Mouse (Mus musculus): ENCODE measurements around the gene Gata1.
"Not testable (repeated sequence)": the region's sequence is repeated elsewhere in the genome, so short reads cannot be mapped to it uniquely, and the experiment has no call there.

The Gata1 gene

GRCm38 (mm10) chrX:7966161-7966560 is 11.7 kb downstream of the Gata1 start:
- in situ Hi-C loops (cut with MboI, MseI), result no loop called here

GRCm38 (mm10) chrX:7963829-7964626 is 13.8 kb downstream of the Gata1 start:
- in situ Hi-C loops (cut with MboI, MseI), result no loop called here

GRCm38 (mm10) chrX:7958868-7959267 is 19.0 kb downstream of the Gata1 start:
- in situ Hi-C loops (cut with MboI, MseI), result no loop called here

GRCm38 (mm10) chrX:7950091-7950490 is 27.8 kb downstream of the Gata1 start:
- in situ Hi-C loops (cut with MboI, MseI), result no loop called here

- in situ Hi-C loops (cut with MboI, MseI), result no loop called here
Observed at GRCm38 (mm10) chrX:7947900-7948492, 29.9 kb downstream of the Gata1 start.

GRCm38 (mm10) chrX:7947108-7947899 is 30.6 kb downstream of the Gata1 start, which contains the start of gene Hdac6:
Gene Hdac6, minus strand, starts transcription at chrX:7947889.
- in situ Hi-C loops (cut with MboI, MseI), result no loop called here

GRCm38 (mm10) chrX:7945618-7946017 is 32.3 kb downstream of the Gata1 start:
- in situ Hi-C loops (cut with MboI, MseI), result no loop called here

- in situ Hi-C loops (cut with MboI, MseI), result no loop called here
Observed at GRCm38 (mm10) chrX:7937667-7938066, 40.2 kb downstream of the Gata1 start.

GRCm38 (mm10) chrX:7936874-7937273 is 41.0 kb downstream of the Gata1 start:
- in situ Hi-C loops (cut with MboI, MseI), result no loop called here

- in situ Hi-C loops (cut with MboI, MseI), result no loop called here
Observed at GRCm38 (mm10) chrX:7928270-7928790, 49.5 kb downstream of the Gata1 start, which contains the start of gene Eras. Gene Eras, minus strand, starts transcription at chrX:7928607.

- in situ Hi-C loops (cut with MboI, MseI), result no loop called here
Observed at GRCm38 (mm10) chrX:7927116-7927515, 50.8 kb downstream of the Gata1 start.

GRCm38 (mm10) chrX:7926266-7926665 is 51.6 kb downstream of the Gata1 start:
- in situ Hi-C loops (cut with MboI, MseI), result no loop called here

- in situ Hi-C loops (cut with MboI, MseI), result no loop called here
Observed at GRCm38 (mm10) chrX:7922032-7922431, 55.8 kb downstream of the Gata1 start.

- in situ Hi-C loops (cut with MboI, MseI), result no loop called here
Observed at GRCm38 (mm10) chrX:7919601-7920383, 58.1 kb downstream of the Gata1 start, which contains the start of gene Pcsk1n. Gene Pcsk1n, plus strand, starts transcription at chrX:7919822.

- in situ Hi-C loops (cut with MboI, MseI), result not testable (repeated sequence)
Observed at GRCm38 (mm10) chrX:7917960-7918359, 59.9 kb downstream of the Gata1 start.

- in situ Hi-C loops (cut with MboI, MseI), result not testable (repeated sequence)
Observed at GRCm38 (mm10) chrX:7915669-7916068, 62.2 kb downstream of the Gata1 start.

GRCm38 (mm10) chrX:7910473-7910872 is 67.4 kb downstream of the Gata1 start:
- in situ Hi-C loops (cut with MboI, MseI), result loop anchor here (5.0 kb wide), 1 partner anchor 112 kb away; no protein-coding TSS in a partner anchor

All from regulatory T cell (primary cell).